Mouse (Mus musculus) ES-E14 (cell line): ENCODE data around the gene Bpifb6.

Experiments used
- CHD2 ChIP-seq: IDR thresholded peaks from 2 replicates; pipeline ENCODE4 v1.6.1; 2014; ENCODE audit warnings: mild to moderate bottlenecking, low read depth, low read length, inconsistent platforms
- HCFC1 ChIP-seq: IDR thresholded peaks from 2 replicates; pipeline ENCODE4 v1.6.1; 2012; ENCODE audit warnings: low read length, inconsistent platforms, borderline replicate concordance; ENCODE audit not compliant: insufficient read depth
- ZC3H11A ChIP-seq: IDR thresholded peaks from 2 replicates; pipeline ENCODE4 v1.6.1; 2012; ENCODE audit warnings: low read depth, mild to moderate bottlenecking, inconsistent platforms, low read length, borderline replicate concordance
- ZNF384 ChIP-seq: IDR thresholded peaks from 2 replicates; pipeline ENCODE4 v1.6.1; 2012; ENCODE audit warnings: low read depth, low read length, inconsistent platforms

- TF ChIP-seq ZC3H11A (no peak), ZNF384 (no peak), CHD2 (no peak), HCFC1 (no peak)
Observed at GRCm38 (mm10) chr2:153900088-153900487, at the start of gene Bpifb6.
